Mouse (Mus musculus): ENCODE results near the gene Trim9. TPM values are rescaled to one million over a fixed set of nuclear protein-coding genes. Genes with fewer than 3 reads are reported as not detected.

The Trim9 gene
- polyA plus RNA-seq, 1 experiment = 130 TPM

- DNase-seq = no peak
- H3K27me3 ChIP-seq (ENCODE audit: control insufficient read depth, insufficient read depth, low read length) = no peaks in the 10 kb centered on the region
- TF ChIP-seq POLR2A (IDR thresholded peaks at IDR 0.05; ENCODE audit: borderline replicate concordance, insufficient read depth, low read length) = no peak
- TF ChIP-seq CTCF (IDR thresholded peaks at IDR 0.05; ENCODE audit: borderline replicate concordance, insufficient read depth, low read depth, low read length) = peak; percentile 51; the same call in 1 of the 2 replicates
- no peaks in the 10 kb centered on the region; the same call in 1 of the 2 replicates for H3K4me1 ChIP-seq (ENCODE audit: control insufficient read depth, insufficient read depth, low read length)
- no peak overlapping the region for H3K27ac ChIP-seq (ENCODE audit: insufficient read depth, low read length)
- WGBS = 64% methylated on average over 5 of the region's 5 CpGs
- H3K4me3 ChIP-seq (replicated peaks; ENCODE audit: insufficient read depth, low read depth, low read length) = no peak overlapping the region
These were observed 53.3 kb downstream of the Trim9 start for GRCm38 (mm10) chr12:70293927-70294684.

- H3K4me1 ChIP-seq (ENCODE audit: control insufficient read depth, insufficient read depth, low read length) = no peaks in the 10 kb centered on the region; the same call in 1 of the 2 replicates
- no peak overlapping the region for H3K27ac ChIP-seq (ENCODE audit: insufficient read depth, low read length)
- TF ChIP-seq CTCF (IDR thresholded peaks at IDR 0.05; ENCODE audit: borderline replicate concordance, insufficient read depth, low read depth, low read length) (no peak), POLR2A (IDR thresholded peaks at IDR 0.05; ENCODE audit: borderline replicate concordance, insufficient read depth, low read length) (no peak)
- 85% methylated on average over 10 of the region's 10 CpGs for WGBS
- H3K4me3 ChIP-seq (replicated peaks; ENCODE audit: insufficient read depth, low read depth, low read length) = no peak overlapping the region
- H3K27me3 ChIP-seq (ENCODE audit: control insufficient read depth, insufficient read depth, low read length) = no peaks in the 10 kb centered on the region
- no peak for DNase-seq
These were observed 54.1 kb downstream of the Trim9 start for GRCm38 (mm10) chr12:70293165-70293926.

DNA sequence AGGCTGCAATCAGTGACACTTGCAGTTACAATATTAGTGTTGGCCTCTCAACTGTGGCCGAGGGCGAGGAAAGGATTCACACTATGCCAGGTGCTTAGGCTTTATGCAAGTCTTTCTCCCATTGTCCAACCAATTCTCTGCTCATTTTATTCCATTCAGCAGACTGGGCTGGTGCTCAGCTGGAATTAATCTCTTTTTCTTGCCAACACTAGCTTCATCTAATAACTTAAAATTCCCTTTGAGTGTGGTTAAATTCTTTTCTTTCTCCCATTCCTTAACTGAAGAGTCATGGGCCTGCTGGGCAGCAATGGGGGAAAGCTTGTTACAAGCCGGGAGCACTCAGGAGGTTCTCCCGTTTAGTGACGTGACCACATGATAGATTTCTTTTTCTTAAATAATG lies 61.9 kb downstream of the Trim9 start:
- TF ChIP-seq POLR2A (IDR thresholded peaks at IDR 0.05; ENCODE audit: borderline replicate concordance, insufficient read depth, low read length) (no peak), CTCF (IDR thresholded peaks at IDR 0.05; ENCODE audit: borderline replicate concordance, insufficient read depth, low read depth, low read length) (no peak)
- Histone ChIP-seq H3K4me1 (ENCODE audit: control insufficient read depth, insufficient read depth, low read length) (peaks cover 12% of the 10 kb centered on the region), H3K4me3 (replicated peaks; ENCODE audit: insufficient read depth, low read depth, low read length) (no peak overlapping the region), H3K27ac (ENCODE audit: insufficient read depth, low read length) (no peak overlapping the region), H3K27me3 (ENCODE audit: control insufficient read depth, insufficient read depth, low read length) (no peaks in the 10 kb centered on the region)
- DNase-seq = no peak
- WGBS = 71% methylated on average over 5 of the region's 5 CpGs

DNA sequence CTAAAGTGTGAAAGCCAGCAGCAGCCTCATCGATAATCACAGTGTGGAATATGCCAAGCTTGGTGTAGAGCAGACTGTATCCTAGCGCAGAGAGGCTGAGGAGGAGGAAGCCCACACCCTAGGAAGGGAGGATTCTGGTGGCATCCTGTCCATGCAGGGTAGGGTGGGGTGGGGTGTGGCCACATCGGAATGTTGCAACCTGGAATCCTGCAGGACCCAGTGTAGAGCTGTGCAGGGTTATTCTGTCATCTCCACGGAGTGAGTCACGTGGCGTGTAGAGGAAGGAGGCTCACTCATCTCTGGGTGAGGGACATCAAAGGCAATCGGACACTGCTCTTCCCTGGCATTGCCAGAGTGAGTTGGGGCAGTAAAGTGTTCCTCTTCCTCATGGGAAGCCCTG lies 62.4 kb downstream of the Trim9 start:
- TF ChIP-seq POLR2A (IDR thresholded peaks at IDR 0.05; ENCODE audit: borderline replicate concordance, insufficient read depth, low read length) (no peak), CTCF (IDR thresholded peaks at IDR 0.05; ENCODE audit: borderline replicate concordance, insufficient read depth, low read depth, low read length) (no peak)
- Histone ChIP-seq H3K27ac (ENCODE audit: insufficient read depth, low read length) (no peak overlapping the region), H3K4me3 (replicated peaks; ENCODE audit: insufficient read depth, low read depth, low read length) (no peak overlapping the region), H3K27me3 (ENCODE audit: control insufficient read depth, insufficient read depth, low read length) (no peaks in the 10 kb centered on the region), H3K4me1 (ENCODE audit: control insufficient read depth, insufficient read depth, low read length) (peaks cover 12% of the 10 kb centered on the region)
- 86% methylated on average over 7 of the region's 7 CpGs for WGBS
- no peak for DNase-seq

DNA sequence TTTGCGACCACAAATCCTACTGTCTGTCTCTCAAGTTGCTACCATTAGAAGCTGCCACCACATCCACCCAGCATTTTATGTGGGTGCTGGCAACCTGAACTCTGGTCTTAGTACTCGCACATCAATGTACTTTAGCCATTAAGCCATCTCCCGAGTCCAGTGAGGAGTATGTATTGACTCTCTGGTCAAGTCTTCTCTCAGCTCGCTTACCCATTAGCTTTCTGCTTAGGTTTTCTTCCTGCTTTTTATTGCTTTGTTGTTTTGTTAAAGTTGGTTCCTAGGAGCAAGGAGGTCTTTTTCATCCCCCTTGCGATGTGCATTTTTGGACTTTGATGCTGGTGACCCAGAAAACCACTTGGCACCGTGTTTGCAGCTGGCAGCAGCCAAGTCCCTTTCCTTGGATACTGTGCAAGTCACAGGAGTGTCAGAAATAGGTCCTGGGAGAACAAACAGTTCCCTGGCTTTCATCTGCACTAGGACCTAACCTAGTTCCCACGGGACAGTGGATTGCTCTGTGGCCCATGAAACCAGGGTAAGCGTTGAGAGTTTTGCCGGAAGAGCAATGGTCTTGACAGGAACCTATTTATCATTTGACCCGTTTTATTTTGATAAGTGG lies 64.2 kb downstream of the Trim9 start:
- 0 out of 2 replicates have a peak overlapping the region, but pooled peaks have one; percentile 48 for H3K27ac ChIP-seq (ENCODE audit: insufficient read depth, low read length)
- 47% methylated on average over 10 of the region's 10 CpGs for WGBS
- peak; percentile 42 to 70 for DNase-seq
- TF ChIP-seq CTCF (IDR thresholded peaks at IDR 0.05; ENCODE audit: borderline replicate concordance, insufficient read depth, low read depth, low read length) (no peak), POLR2A (IDR thresholded peaks at IDR 0.05; ENCODE audit: borderline replicate concordance, insufficient read depth, low read length) (no peak)
- H3K4me1 ChIP-seq (ENCODE audit: control insufficient read depth, insufficient read depth, low read length) = peaks cover 12% of the 10 kb centered on the region
- no peaks in the 10 kb centered on the region for H3K27me3 ChIP-seq (ENCODE audit: control insufficient read depth, insufficient read depth, low read length)
- no peak overlapping the region for H3K4me3 ChIP-seq (replicated peaks; ENCODE audit: insufficient read depth, low read depth, low read length)

- H3K4me3 ChIP-seq (replicated peaks; ENCODE audit: insufficient read depth, low read depth, low read length) = no peak overlapping the region
- no peak overlapping the region for H3K27ac ChIP-seq (ENCODE audit: insufficient read depth, low read length)
- peaks cover 12% of the 10 kb centered on the region for H3K4me1 ChIP-seq (ENCODE audit: control insufficient read depth, insufficient read depth, low read length)
- DNase-seq = no peak
- 40% methylated on average over 2 of the region's 2 CpGs for WGBS
- TF ChIP-seq CTCF (IDR thresholded peaks at IDR 0.05; ENCODE audit: borderline replicate concordance, insufficient read depth, low read depth, low read length) (no peak), POLR2A (IDR thresholded peaks at IDR 0.05; ENCODE audit: borderline replicate concordance, insufficient read depth, low read length) (no peak)
- H3K27me3 ChIP-seq (ENCODE audit: control insufficient read depth, insufficient read depth, low read length) = no peaks in the 10 kb centered on the region
These were observed 66.5 kb downstream of the Trim9 start for GRCm38 (mm10) chr12:70280930-70281329.

- 91% methylated on average over 10 of the region's 10 CpGs for WGBS
- DNase-seq = no peak
- TF ChIP-seq CTCF (IDR thresholded peaks at IDR 0.05; ENCODE audit: borderline replicate concordance, insufficient read depth, low read depth, low read length) = no peak
- TF ChIP-seq POLR2A (IDR thresholded peaks at IDR 0.05; ENCODE audit: borderline replicate concordance, insufficient read depth, low read length) = no peak
- Histone ChIP-seq H3K27ac (ENCODE audit: insufficient read depth, low read length) (no peak overlapping the region), H3K4me3 (replicated peaks; ENCODE audit: insufficient read depth, low read depth, low read length) (no peak overlapping the region), H3K4me1 (ENCODE audit: control insufficient read depth, insufficient read depth, low read length) (peaks cover 12% of the 10 kb centered on the region), H3K27me3 (ENCODE audit: control insufficient read depth, insufficient read depth, low read length) (no peaks in the 10 kb centered on the region)
These were observed 67.0 kb downstream of the Trim9 start for GRCm38 (mm10) chr12:70280381-70280780.
